Mouse (Mus musculus) adrenal gland (tissue): ENCODE measurements around the gene Uqcr10.

Source experiments
- intact Hi-C: fragments of 180-260 bp; cut with DNase I; formaldehyde crosslinking; loops from one replicate; pipeline ENCODE4 v1.15.1; 2025

The Uqcr10 gene

GRCm38 (mm10) chr11:4678700-4679440 is 25.3 kb downstream of the Uqcr10 start:
- intact Hi-C loops: no loop called here

GRCm38 (mm10) chr11:4677250-4677872 is 26.8 kb downstream of the Uqcr10 start:
- intact Hi-C loops: no loop called here

- intact Hi-C loops: no loop called here
These were observed 28.4 kb downstream of the Uqcr10 start for GRCm38 (mm10) chr11:4675693-4676092.

GRCm38 (mm10) chr11:4675126-4675562 is 29.0 kb downstream of the Uqcr10 start:
- intact Hi-C loops: no loop called here

- intact Hi-C loops: no loop called here
These were observed 29.5 kb downstream of the Uqcr10 start for GRCm38 (mm10) chr11:4674593-4674992.

GRCm38 (mm10) chr11:4671736-4672135 is 32.4 kb downstream of the Uqcr10 start:
- intact Hi-C loops: no loop called here

GRCm38 (mm10) chr11:4662496-4662878 is 41.7 kb downstream of the Uqcr10 start:
- intact Hi-C loops: no loop called here

- intact Hi-C loops: no loop called here
These were observed 42.2 kb downstream of the Uqcr10 start for GRCm38 (mm10) chr11:4661871-4662495.

GRCm38 (mm10) chr11:4661324-4661723 is 42.8 kb downstream of the Uqcr10 start:
- intact Hi-C loops: no loop called here

- intact Hi-C loops: no loop called here
These were observed 43.7 kb downstream of the Uqcr10 start for GRCm38 (mm10) chr11:4660309-4661025.

- intact Hi-C loops: loop anchor here (5.0 kb wide), 1 partner anchor 37 kb away; no protein-coding TSS in a partner anchor
These were observed 44.3 kb downstream of the Uqcr10 start for GRCm38 (mm10) chr11:4659818-4660217.
